Mouse (Mus musculus) midbrain, embryonic 15.5 days (tissue): Measurements from ENCODE around the gene Lpar3. TPM values are rescaled to one million over a fixed set of nuclear protein-coding genes. Genes with fewer than 3 reads are reported as not detected.

Experiments
- ATAC-seq: fragments of 200-750 bp; cut with Nextera tagmentation; replicated peaks from 2 replicates; pipeline ENCODE4 v1.8.0; 2017; ENCODE audit warnings: moderate TSS enrichment
- H3K27ac ChIP-seq: fragments of 300-500 bp; sonication (generic); 2 replicates; pipeline ENCODE4 v1.5.1; 2015; ENCODE audit warnings: mild to moderate bottlenecking, inconsistent platforms
- H3K27me3 ChIP-seq: fragments of 300-500 bp; sonication (generic); replicated peaks from 2 replicates; pipeline ENCODE4 v1.6.1; 2015; ENCODE audit warnings: inconsistent platforms
- H3K36me3 ChIP-seq: fragments of 300-500 bp; sonication (generic); replicated peaks from 2 replicates; pipeline ENCODE4 v1.6.1; 2015; ENCODE audit warnings: inconsistent platforms
- H3K4me1 ChIP-seq: fragments of 300-500 bp; sonication (generic); 2 replicates; pipeline ENCODE4 v1.6.1; 2015; ENCODE audit warnings: inconsistent platforms
- H3K4me2 ChIP-seq: fragments of 300-500 bp; sonication (generic); 2 replicates; pipeline ENCODE4 v1.6.1; 2015; ENCODE audit warnings: inconsistent platforms, mild to moderate bottlenecking, moderate library complexity
- H3K4me3 ChIP-seq: fragments of 300-500 bp; sonication (generic); 2 replicates; pipeline ENCODE4 v1.5.1; 2015; ENCODE audit warnings: mild to moderate bottlenecking, inconsistent platforms
- H3K9ac ChIP-seq: fragments of 300-500 bp; sonication (generic); 2 replicates; pipeline ENCODE4 v1.6.1; 2015; ENCODE audit warnings: mild to moderate bottlenecking, inconsistent platforms
- H3K9me3 ChIP-seq: fragments of 300-500 bp; sonication (generic); 2 replicates; pipeline ENCODE4 v1.6.1; 2016; ENCODE audit warnings: inconsistent platforms
- WGBS: fragments of 180-500 bp; shearing (Covaris S2); methylation state at CpG from one replicate; pipeline ENCODE4 v1.1.7; 2015; ENCODE audit warnings: mixed read lengths; 5-methylcytosine and 5-hydroxymethylcytosine counted together
- polyA plus RNA-seq: library from polyadenylated mRNA; unstranded; fragments of >200 nt; fragmentation: Nextera tagmentation; extraction: Ambion mirVana; gene quantifications from 2 replicates; pipeline ENCODE4 v1.2.1, GENCODE M21; 2015

Gene Lpar3
- polyA plus RNA-seq, 1 experiment from 2014 or later: 0.61 TPM

DNA sequence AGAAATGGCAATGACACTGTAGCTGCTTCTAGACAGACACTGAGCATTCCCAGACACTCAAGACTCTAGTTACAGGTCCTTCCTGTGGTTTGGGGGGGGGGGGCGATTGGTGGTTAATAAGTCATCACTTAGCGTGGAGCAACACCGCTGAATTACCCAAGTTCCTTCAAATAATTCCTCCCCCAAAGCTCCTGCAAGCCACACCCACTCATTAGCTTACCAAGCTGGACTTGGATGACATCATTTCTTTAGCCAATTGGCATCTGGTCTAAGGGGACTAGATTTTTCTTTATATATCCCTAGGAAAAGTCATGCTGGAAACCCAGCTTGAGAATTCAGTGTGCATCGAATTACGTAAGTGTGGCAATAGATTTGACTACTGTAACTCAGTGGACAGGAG, 82.4 kb downstream of the Lpar3 start:
- WGBS: 83% methylated on average over 5 of the region's 5 CpGs
- no peak overlapping the region for H3K4me2 ChIP-seq
- H3K9me3 ChIP-seq: no peaks in the 10 kb centered on the region
- H3K27ac ChIP-seq: no peak overlapping the region
- H3K4me3 ChIP-seq: no peak overlapping the region
- 0 out of 2 replicates have a peak, but pooled peaks cover 2% of the 10 kb centered on the region for H3K27me3 ChIP-seq
- H3K9ac ChIP-seq: no peak overlapping the region
- no peaks in the 10 kb centered on the region for H3K4me1 ChIP-seq
- ATAC-seq: no peak
- no peaks in the 10 kb centered on the region for H3K36me3 ChIP-seq

GRCm38 (mm10) chr3:146304556-146305405, 84.0 kb downstream of the Lpar3 start:
- H3K4me1 ChIP-seq: no peaks in the 10 kb centered on the region
- ATAC-seq: no peak
- H3K27ac ChIP-seq: no peak overlapping the region
- no peak overlapping the region for H3K4me3 ChIP-seq
- H3K9me3 ChIP-seq: no peaks in the 10 kb centered on the region
- no peak overlapping the region for H3K4me2 ChIP-seq
- no peak overlapping the region for H3K9ac ChIP-seq
- WGBS: 83% methylated on average over 21 of the region's 21 CpGs
- H3K36me3 ChIP-seq: no peaks in the 10 kb centered on the region
- 0 out of 2 replicates have a peak, but pooled peaks cover 3% of the 10 kb centered on the region for H3K27me3 ChIP-seq

DNA sequence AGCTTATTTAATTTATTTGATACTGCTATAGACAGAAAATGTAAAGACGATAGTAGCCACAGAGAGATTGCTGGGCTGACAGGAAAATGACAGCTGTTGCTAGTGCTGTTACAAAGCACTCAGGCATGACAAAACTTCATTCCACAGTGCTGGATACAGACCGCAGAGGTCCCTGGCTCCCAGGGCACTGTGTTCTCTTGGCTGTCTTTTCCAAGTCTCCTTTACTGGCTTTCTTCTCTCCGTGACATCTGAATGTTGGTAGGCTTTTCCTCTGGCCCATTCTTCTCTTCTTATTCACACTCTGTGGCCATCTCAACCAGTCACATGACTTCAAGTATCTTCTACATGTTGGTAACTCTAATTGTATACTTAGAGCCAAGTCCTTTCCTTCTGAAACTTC, 86.6 kb downstream of the Lpar3 start:
- H3K4me3 ChIP-seq: no peak overlapping the region
- no peaks in the 10 kb centered on the region for H3K9me3 ChIP-seq
- ATAC-seq: no peak
- H3K9ac ChIP-seq: no peak overlapping the region
- H3K36me3 ChIP-seq: no peaks in the 10 kb centered on the region
- no peak overlapping the region for H3K27ac ChIP-seq
- H3K4me2 ChIP-seq: no peak overlapping the region
- 0 out of 2 replicates have a peak, but pooled peaks cover 3% of the 10 kb centered on the region for H3K27me3 ChIP-seq
- peaks cover 8% of the 10 kb centered on the region; the same call in 1 of the 2 replicates for H3K4me1 ChIP-seq
- 51% methylated on average over 3 of the region's 3 CpGs for WGBS

GRCm38 (mm10) chr3:146307886-146308285, 87.1 kb downstream of the Lpar3 start:
- ATAC-seq: no peak
- Histone ChIP-seq H3K4me1 (peaks cover 8% of the 10 kb centered on the region; the same call in 1 of the 2 replicates), H3K27ac (no peak overlapping the region), H3K4me2 (no peak overlapping the region), H3K4me3 (no peak overlapping the region), H3K36me3 (no peaks in the 10 kb centered on the region), H3K9ac (no peak overlapping the region), H3K27me3 (0 out of 2 replicates have a peak, but pooled peaks cover 3% of the 10 kb centered on the region), H3K9me3 (no peaks in the 10 kb centered on the region)
- WGBS: 75% methylated on average over 2 of the region's 2 CpGs

GRCm38 (mm10) chr3:146309586-146309985, 88.8 kb downstream of the Lpar3 start:
- Histone ChIP-seq H3K9ac (no peak overlapping the region), H3K4me3 (no peak overlapping the region), H3K27me3 (0 out of 2 replicates have a peak, but pooled peaks cover 3% of the 10 kb centered on the region), H3K9me3 (no peaks in the 10 kb centered on the region), H3K36me3 (no peaks in the 10 kb centered on the region), H3K27ac (no peak overlapping the region), H3K4me1 (peaks cover 8% of the 10 kb centered on the region; the same call in 1 of the 2 replicates), H3K4me2 (no peak overlapping the region)
- no peak for ATAC-seq
- 79% methylated on average over 8 of the region's 8 CpGs for WGBS

DNA sequence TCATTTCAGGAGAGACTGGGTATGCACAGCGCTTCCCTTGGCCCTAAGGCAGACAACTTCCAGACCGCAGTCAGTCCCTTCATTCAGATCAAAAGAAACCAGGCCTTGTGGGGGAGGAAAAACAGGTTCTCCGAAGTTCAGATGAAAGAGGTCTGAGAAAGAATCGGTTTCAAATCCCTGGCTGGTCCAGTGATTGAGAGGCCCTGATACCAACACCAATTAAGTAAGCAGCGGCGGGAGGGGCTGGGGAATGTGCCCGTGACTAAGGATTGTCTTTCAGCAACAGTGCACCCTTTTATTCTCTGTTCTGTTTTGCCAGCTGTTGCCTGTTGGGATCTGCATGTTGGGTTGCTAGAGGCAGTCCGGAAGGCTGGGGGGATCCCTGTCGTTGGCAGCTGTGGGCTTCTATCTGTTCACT, 90.4 kb downstream of the Lpar3 start:
- Histone ChIP-seq H3K4me1 (peaks cover 8% of the 10 kb centered on the region; the same call in 1 of the 2 replicates), H3K27me3 (0 out of 2 replicates have a peak, but pooled peaks cover 3% of the 10 kb centered on the region), H3K9ac (no peak overlapping the region), H3K9me3 (no peaks in the 10 kb centered on the region), H3K27ac (no peak overlapping the region), H3K36me3 (no peaks in the 10 kb centered on the region), H3K4me3 (no peak overlapping the region), H3K4me2 (no peak overlapping the region)
- ATAC-seq: no peak
- WGBS: 8% methylated on average over 9 of the region's 9 CpGs

GRCm38 (mm10) chr3:146315414-146315813, 94.7 kb downstream of the Lpar3 start:
- 85% methylated on average over 8 of the region's 8 CpGs for WGBS
- no peak for ATAC-seq
- Histone ChIP-seq H3K9ac (no peak overlapping the region), H3K27ac (no peak overlapping the region), H3K4me3 (no peak overlapping the region), H3K4me2 (no peak overlapping the region), H3K9me3 (no peaks in the 10 kb centered on the region), H3K27me3 (no peaks in the 10 kb centered on the region), H3K36me3 (no peaks in the 10 kb centered on the region), H3K4me1 (peaks cover 26% of the 10 kb centered on the region)

- H3K27me3 ChIP-seq: no peaks in the 10 kb centered on the region
- no peak overlapping the region for H3K27ac ChIP-seq
- H3K4me3 ChIP-seq: no peak overlapping the region
- H3K9ac ChIP-seq: no peak overlapping the region
- H3K4me2 ChIP-seq: no peak overlapping the region
- 89% methylated on average over 8 of the region's 8 CpGs for WGBS
- H3K36me3 ChIP-seq: no peaks in the 10 kb centered on the region
- H3K9me3 ChIP-seq: no peaks in the 10 kb centered on the region
- no peak for ATAC-seq
- peaks cover 20% of the 10 kb centered on the region for H3K4me1 ChIP-seq
These were observed 95.5 kb downstream of the Lpar3 start for GRCm38 (mm10) chr3:146316293-146316692.

DNA sequence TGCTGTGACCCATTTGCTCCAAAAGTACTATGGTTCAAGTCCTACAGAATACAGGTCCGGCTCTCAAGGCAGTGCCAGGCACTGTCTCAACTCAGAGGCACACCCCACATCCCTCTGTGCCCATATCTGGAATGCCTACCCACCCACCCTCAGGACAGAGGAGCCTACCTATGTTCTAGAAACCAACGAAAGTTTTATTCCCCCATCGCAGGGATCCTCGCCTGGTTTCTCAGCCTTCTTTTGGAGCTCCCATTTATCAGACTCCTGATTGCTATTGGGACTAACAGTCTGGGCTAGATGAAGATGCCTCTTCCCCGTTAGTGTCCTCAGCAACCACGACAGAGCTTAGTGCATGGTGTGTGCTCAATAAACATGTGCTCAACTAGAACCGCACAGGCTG, 96.6 kb downstream of the Lpar3 start:
- peaks cover 18% of the 10 kb centered on the region for H3K4me1 ChIP-seq
- ATAC-seq: no peak
- no peak overlapping the region for H3K9ac ChIP-seq
- 91% methylated on average over 7 of the region's 7 CpGs for WGBS
- H3K27ac ChIP-seq: no peak overlapping the region
- H3K9me3 ChIP-seq: no peaks in the 10 kb centered on the region
- no peaks in the 10 kb centered on the region for H3K27me3 ChIP-seq
- no peaks in the 10 kb centered on the region for H3K36me3 ChIP-seq
- no peak overlapping the region for H3K4me2 ChIP-seq
- H3K4me3 ChIP-seq: no peak overlapping the region

GRCm38 (mm10) chr3:146317911-146318310, 97.1 kb downstream of the Lpar3 start:
- no peak overlapping the region for H3K27ac ChIP-seq
- H3K4me3 ChIP-seq: no peak overlapping the region
- H3K27me3 ChIP-seq: no peaks in the 10 kb centered on the region
- no peak overlapping the region for H3K9ac ChIP-seq
- 77% methylated on average over 12 of the region's 12 CpGs for WGBS
- no peaks in the 10 kb centered on the region for H3K36me3 ChIP-seq
- no peak overlapping the region for H3K4me2 ChIP-seq
- H3K9me3 ChIP-seq: no peaks in the 10 kb centered on the region
- no peak for ATAC-seq
- peaks cover 18% of the 10 kb centered on the region for H3K4me1 ChIP-seq

DNA sequence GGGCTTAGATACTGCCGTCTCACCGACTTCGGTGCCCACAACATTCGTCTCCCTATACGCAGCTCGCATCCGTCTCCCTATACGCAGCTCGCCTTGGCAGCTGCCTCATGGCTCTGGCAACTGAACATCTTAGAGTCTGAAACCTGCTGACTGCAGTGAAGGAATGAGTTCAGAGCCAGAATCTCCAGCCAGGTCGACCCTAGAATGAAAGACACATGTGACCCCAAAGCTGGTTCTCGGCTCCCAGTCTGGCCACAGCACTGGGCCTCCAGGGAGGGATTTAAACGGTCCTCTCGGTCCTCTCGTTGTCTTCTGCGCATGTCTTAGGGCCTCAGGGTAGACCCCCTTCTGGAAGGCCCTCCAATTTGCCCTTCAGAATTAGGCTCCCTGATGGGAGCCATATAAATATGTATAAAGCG, 97.8 kb downstream of the Lpar3 start:
- H3K27ac ChIP-seq: peak overlapping the region; percentile 68
- no peak overlapping the region for H3K4me3 ChIP-seq
- no peaks in the 10 kb centered on the region for H3K9me3 ChIP-seq
- peaks cover 18% of the 10 kb centered on the region for H3K4me1 ChIP-seq
- WGBS: 30% methylated on average over 16 of the region's 16 CpGs
- peak overlapping the region; percentile 19; the same call in 1 of the 2 replicates for H3K9ac ChIP-seq
- no peaks in the 10 kb centered on the region for H3K36me3 ChIP-seq
- H3K4me2 ChIP-seq: peak overlapping the region; percentile 39
- ATAC-seq: peak; percentile 76; the same call in 1 of the 2 replicates
- no peaks in the 10 kb centered on the region for H3K27me3 ChIP-seq

- Histone ChIP-seq H3K4me2 (peak overlapping the region; percentile 39), H3K27ac (peak overlapping the region; percentile 68), H3K27me3 (no peaks in the 10 kb centered on the region), H3K9ac (no peak overlapping the region; the same call in 1 of the 2 replicates), H3K4me1 (peaks cover 18% of the 10 kb centered on the region), H3K36me3 (no peaks in the 10 kb centered on the region), H3K9me3 (no peaks in the 10 kb centered on the region), H3K4me3 (no peak overlapping the region)
- peak; percentile 83 for ATAC-seq
- WGBS: 8% methylated on average over 13 of the region's 13 CpGs
These were observed 98.2 kb downstream of the Lpar3 start for GRCm38 (mm10) chr3:146318987-146319386.
